Mouse (Mus musculus) liver, embryonic 14.5 days (tissue): ENCODE data around the gene Phospho2. TPM values are rescaled to one million over a fixed set of nuclear protein-coding genes. Genes with fewer than 3 reads are reported as not detected.
A peak's percentile ranks its signal among the peaks of the same experiment; 100 is the strongest.

Experiments
- ATAC-seq: fragments of 200-750 bp; cut with Nextera tagmentation; 2 replicates; pipeline ENCODE4 v1.8.0; 2017; ENCODE audit warnings: moderate number of reproducible peaks, mild to moderate bottlenecking, moderate library complexity; ENCODE audit not compliant: insufficient read depth
- DNase-seq, 3 experiments: peaks; one replicate each; pipeline ENCODE4 v3.0.0-alpha.2; 2012 to 2013; ENCODE audit warnings: low read depth in 3 of 3, low spot score in 3 of 3
- H3K27ac ChIP-seq: fragments of 300-500 bp; sonication (generic); 2 replicates; pipeline ENCODE4 v1.5.1; 2014; ENCODE audit warnings: moderate library complexity, mild to moderate bottlenecking, control low read depth, inconsistent platforms
- H3K27me3 ChIP-seq: fragments of 300-500 bp; sonication (generic); 2 replicates; pipeline ENCODE4 v1.6.1; 2014; ENCODE audit warnings: mild to moderate bottlenecking, low read length, moderate library complexity; ENCODE audit not compliant: control insufficient read depth, insufficient read depth
- H3K36me3 ChIP-seq: fragments of 300-500 bp; sonication (generic); replicated peaks from 2 replicates; pipeline ENCODE4 v1.6.1; 2014; ENCODE audit warnings: low read depth; ENCODE audit not compliant: control insufficient read depth, insufficient read depth
- H3K4me1 ChIP-seq, 2 experiments: fragments of 200-500 bp in 1 of 2; fragments of 300-500 bp in 1 of 2; sonication (generic) in 1 of 2; replicated peaks; 2 replicates each; pipeline ENCODE4 v1.6.1; 2012 to 2014; ENCODE audit warnings: antibody characterized with exemption in 1 of 2, inconsistent platforms in 1 of 2, low read length in 1 of 2; ENCODE audit not compliant: control insufficient read depth in 2 of 2, insufficient read depth in 2 of 2
- H3K4me2 ChIP-seq: fragments of 300-500 bp; sonication (generic); 2 replicates; pipeline ENCODE4 v1.6.1; 2014; ENCODE audit warnings: low read depth, mild to moderate bottlenecking, control low read depth, moderate library complexity
- H3K4me3 ChIP-seq, 2 experiments: fragments of 200-500 bp in 1 of 2; fragments of 300-500 bp in 1 of 2; sonication (generic) in 1 of 2; 2 replicates each; pipeline ENCODE4 v1.5.1; 2012 to 2014; ENCODE audit warnings: low read depth in 2 of 2, low read length in 2 of 2, mild to moderate bottlenecking in 2 of 2, control low read depth in 1 of 2, inconsistent platforms in 1 of 2, moderate library complexity in 1 of 2; ENCODE audit not compliant: insufficient read depth in 1 of 2
- H3K9ac ChIP-seq: fragments of 300-500 bp; sonication (generic); replicated peaks from 2 replicates; pipeline ENCODE4 v1.6.1; 2014; ENCODE audit warnings: mild to moderate bottlenecking, control low read depth, moderate library complexity
- H3K9me3 ChIP-seq: fragments of 300-500 bp; sonication (generic); 2 replicates; pipeline ENCODE4 v1.6.1; 2016; ENCODE audit warnings: low read length, mixed read lengths; ENCODE audit not compliant: control insufficient read depth
- CTCF ChIP-seq: IDR thresholded peaks from 2 replicates; pipeline ENCODE4 v1.5.1; 2016; ENCODE audit warnings: antibody characterized with exemption, low read depth, control low read depth
- EP300 ChIP-seq: IDR thresholded peaks from 2 replicates; pipeline ENCODE4 v1.6.1; 2016; ENCODE audit warnings: antibody characterized with exemption, low read depth
- WGBS: fragments of 180-500 bp; shearing (Covaris S2); extraction: QIAGEN DNeasy Blood & Tissue Kit; methylation state at CpG from one replicate; pipeline ENCODE4 v1.1.7; 2014; ENCODE audit not compliant: insufficient replicate concordance; 5-methylcytosine and 5-hydroxymethylcytosine counted together
- polyA plus RNA-seq, 2 experiments: library from polyadenylated mRNA; depleted of rRNA in 1 of 2; stranded (reverse) in 1 of 2; unstranded in 1 of 2; fragments of >200 nt; fragmentation: Nextera tagmentation in 1 of 2; extraction: Ambion mirVana in 1 of 2; gene quantifications; 2 replicates each; pipeline versions ENCODE4 v1.2.1 to v1.2.3; 2012 to 2014

Gene Phospho2
- polyA plus RNA-seq, 2 experiments = 9.2 to 14.8 TPM

DNA sequence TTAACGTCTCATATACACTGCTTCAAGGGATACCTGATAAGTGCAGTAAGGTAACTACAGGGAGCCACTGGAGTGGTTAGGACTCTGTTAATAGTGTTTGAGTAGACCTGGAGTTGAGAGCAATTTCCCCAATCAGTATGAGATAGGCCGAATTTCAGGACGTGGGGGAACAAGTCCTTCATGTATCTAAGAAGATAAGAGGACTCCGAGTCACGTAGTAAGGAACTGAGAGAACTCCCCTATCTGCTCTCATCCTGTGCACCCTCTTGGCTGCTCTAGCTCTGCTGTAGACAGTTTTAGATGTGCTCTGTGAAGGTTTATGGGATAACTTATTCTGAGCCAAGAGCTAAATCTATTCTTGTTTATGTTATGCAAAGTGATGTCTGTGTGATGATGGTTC is 27.2 kb downstream of the Phospho2 start:
- 0 out of 2 replicates have a peak overlapping the region, but pooled peaks have one; percentile 25 for H3K4me2 ChIP-seq
- H3K9me3 ChIP-seq = no peaks in the 10 kb centered on the region
- 11% methylated on average over 5 of the region's 5 CpGs for WGBS
- no peaks in the 10 kb centered on the region for H3K27me3 ChIP-seq
- DNase-seq (peak in 1 of 3 experiments; percentile 61), ATAC-seq (peak; percentile 77)
- H3K4me1 ChIP-seq = peaks cover 28 to 43% of the 10 kb centered on the region in 2 experiments
- no peak overlapping the region for H3K9ac ChIP-seq
- TF ChIP-seq CTCF (no peak), EP300 (peak; percentile 80)
- H3K4me3 ChIP-seq = no peak overlapping the region
- peak overlapping the region; percentile 57 for H3K27ac ChIP-seq
- H3K36me3 ChIP-seq = no peaks in the 10 kb centered on the region

DNA sequence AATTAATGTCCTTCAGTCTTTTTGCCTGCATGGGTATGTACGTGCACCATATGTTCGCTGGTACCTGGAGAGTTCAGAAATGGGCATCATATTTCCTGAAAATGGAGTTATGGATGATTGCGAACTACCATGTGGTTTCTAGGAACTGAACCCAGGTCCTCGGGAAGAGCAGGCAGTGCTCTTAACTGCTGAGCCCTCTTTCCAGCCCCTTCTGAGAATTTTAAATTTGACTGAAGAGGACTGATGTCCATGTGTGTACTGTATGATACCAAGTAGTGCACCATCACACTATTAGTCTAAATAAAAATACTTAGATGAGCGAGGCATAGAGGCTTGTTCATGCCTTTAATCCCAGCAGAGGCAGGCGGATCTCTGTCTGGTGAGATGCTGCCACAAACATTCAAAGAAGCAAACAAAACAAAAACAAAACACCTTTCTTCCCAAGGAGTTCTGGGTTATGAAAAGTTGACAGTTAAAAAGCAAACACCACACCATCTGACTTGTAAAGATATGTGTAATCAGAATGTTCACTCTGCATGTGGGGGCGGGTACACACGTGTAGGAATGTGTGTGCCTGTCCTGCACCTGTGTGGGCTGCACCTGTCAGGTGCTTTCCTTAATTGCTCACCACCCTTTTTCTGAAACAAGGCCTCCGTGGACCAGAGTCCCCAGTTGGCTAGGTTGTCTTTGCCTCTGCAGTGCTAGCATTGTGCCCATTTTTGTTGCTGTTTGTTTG is 29.1 kb downstream of the Phospho2 start:
- 41% methylated on average over 9 of the region's 9 CpGs for WGBS
- no peaks in the 10 kb centered on the region for H3K9me3 ChIP-seq
- peak overlapping the region; percentile 71 for H3K27ac ChIP-seq
- no peak overlapping the region for H3K4me3 ChIP-seq
- DNase-seq (peak in 1 of 3 experiments; percentile 69), ATAC-seq (peak; percentile 67)
- peaks cover 28 to 46% of the 10 kb centered on the region in 2 experiments for H3K4me1 ChIP-seq
- H3K9ac ChIP-seq = no peak overlapping the region; the same call in 1 of the 2 replicates
- no peaks in the 10 kb centered on the region for H3K36me3 ChIP-seq
- no peaks in the 10 kb centered on the region for H3K27me3 ChIP-seq
- TF ChIP-seq EP300 (peak; percentile 92), CTCF (no peak)
- H3K4me2 ChIP-seq = peak overlapping the region; percentile 16

DNA sequence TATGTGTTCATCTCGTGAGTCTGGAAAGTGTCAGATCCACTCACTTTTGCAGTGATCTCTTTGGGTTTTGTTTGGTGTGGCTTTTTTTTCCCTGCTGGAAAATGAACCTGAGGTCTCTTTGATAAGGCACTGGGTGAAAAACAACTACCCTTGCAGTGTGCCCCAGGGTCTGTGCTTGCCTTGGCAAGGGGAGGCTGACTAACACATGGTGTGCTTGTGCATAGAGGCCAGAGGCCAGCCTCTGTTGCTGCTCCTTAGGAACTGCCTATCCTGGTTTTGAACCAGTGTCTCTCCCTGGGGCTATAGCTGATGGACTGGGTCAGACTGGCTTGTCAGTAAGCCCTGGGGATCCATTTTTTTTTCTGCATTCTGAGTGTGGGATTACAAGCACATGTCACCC is 30.8 kb downstream of the Phospho2 start:
- WGBS = 39% methylated on average over 1 of the region's 1 CpGs
- Histone ChIP-seq H3K4me3 (no peak overlapping the region), H3K4me2 (no peak overlapping the region)

DNA sequence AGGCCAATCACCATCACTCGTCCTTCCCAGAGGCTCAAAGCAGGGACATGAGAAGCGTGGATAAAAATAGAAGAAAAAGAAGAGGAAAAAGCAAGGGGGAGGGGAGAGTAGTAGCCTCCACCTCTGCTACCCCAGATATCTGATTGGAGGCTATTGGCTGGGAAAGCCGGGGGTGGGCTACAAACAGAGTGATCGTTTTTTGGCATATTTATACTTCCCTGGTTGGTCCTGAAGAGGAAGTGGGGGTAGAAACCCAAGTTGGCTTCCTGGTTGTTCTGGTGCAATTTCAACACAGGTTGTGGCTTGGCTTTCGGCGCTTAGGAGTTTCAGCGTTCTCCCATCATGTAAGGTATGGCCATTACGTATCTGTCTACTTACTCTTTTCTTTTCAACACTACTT is 32.3 kb downstream of the Phospho2 start, which contains the start of gene Klhl23:
Gene Klhl23, plus strand, starts transcription at position 234 of the 400 bp plus-strand sequence.
- Histone ChIP-seq H3K4me1 (peaks cover 23 to 40% of the 10 kb centered on the region in 2 experiments), H3K9ac (peak within 1 kb of the TSS; percentile 83), H3K27me3 (no peaks in the 10 kb centered on the region), H3K9me3 (no peaks in the 10 kb centered on the region), H3K27ac (peak within 1 kb of the TSS; percentile 67), H3K36me3 (peaks cover 13% of the 10 kb centered on the region), H3K4me2 (peak within 1 kb of the TSS; percentile 76), H3K4me3 (peak within 1 kb of the TSS; percentile 75 to 89)
- TF ChIP-seq CTCF (no peak), EP300 (peak; percentile 12; the same call in 1 of the 2 replicates)
- DNase-seq = no peak
- 3% methylated on average over 8 of the region's 8 CpGs for WGBS
- ATAC-seq = peak; percentile 41; the same call in 1 of the 2 replicates

More for the DNA sequence above, 30.8 kb downstream of the Phospho2 start:
- H3K27ac ChIP-seq = peak overlapping the region; percentile 58
- H3K4me1 ChIP-seq = peaks cover 31 to 44% of the 10 kb centered on the region in 2 experiments
- DNase-seq (no peak), ATAC-seq (no peak)
- H3K36me3 ChIP-seq = peaks cover 3% of the 10 kb centered on the region
- H3K27me3 ChIP-seq = no peaks in the 10 kb centered on the region
- H3K9ac ChIP-seq = no peak overlapping the region
- no peaks in the 10 kb centered on the region for H3K9me3 ChIP-seq
- TF ChIP-seq CTCF (no peak), EP300 (no peak)

DNA sequence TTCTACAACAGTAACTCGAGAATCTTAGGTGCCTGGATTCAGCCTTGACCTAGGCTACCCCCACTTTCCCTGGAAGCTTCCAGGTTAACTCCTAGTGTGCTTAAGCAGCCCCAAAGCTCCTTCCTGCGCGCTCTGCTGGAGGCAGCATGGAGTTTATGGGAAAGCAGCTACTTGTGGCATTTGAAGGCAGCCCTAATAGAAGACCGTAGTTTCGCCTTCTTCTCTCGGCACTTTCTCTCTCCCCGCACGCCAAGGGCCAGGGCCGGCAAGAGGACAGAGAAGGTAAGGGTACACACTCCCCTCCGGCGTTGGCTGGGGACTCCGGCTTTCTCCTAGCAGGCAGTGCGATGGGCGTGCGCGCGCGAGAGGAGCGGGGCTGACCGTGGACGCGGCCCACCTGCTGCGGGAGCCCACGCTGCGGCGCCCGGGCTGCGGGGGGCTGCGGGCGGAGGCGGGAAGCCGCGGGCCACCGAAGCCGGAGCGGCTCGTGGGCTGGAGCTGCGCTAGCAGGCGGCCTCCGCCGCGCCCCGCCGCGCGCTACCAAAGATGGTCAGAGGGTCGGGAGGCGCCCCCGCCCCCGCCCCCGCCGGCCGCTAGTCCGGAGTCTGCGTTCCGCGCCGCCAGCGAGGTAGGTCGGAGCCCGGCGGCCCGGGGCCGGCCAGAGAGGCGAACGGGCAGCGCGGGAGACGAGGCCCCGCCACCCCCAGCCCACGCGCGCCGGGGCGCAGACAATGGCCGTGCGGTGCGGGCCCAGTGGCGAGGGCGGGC is 33.1 kb downstream of the Phospho2 start:
- DNase-seq = no peak

More for the DNA sequence above, 33.1 kb downstream of the Phospho2 start:
- Histone ChIP-seq H3K4me3 (peak overlapping the region; percentile 75 to 89), H3K9me3 (no peaks in the 10 kb centered on the region), H3K27ac (peak overlapping the region; percentile 67), H3K27me3 (no peaks in the 10 kb centered on the region), H3K4me1 (peaks cover 22 to 38% of the 10 kb centered on the region in 2 experiments), H3K36me3 (peaks cover 13% of the 10 kb centered on the region), H3K4me2 (peak overlapping the region; percentile 76), H3K9ac (peak overlapping the region; percentile 83)
- peak; percentile 42 for ATAC-seq
- 0 out of 2 replicates have a peak, but pooled peaks have one; percentile 7 for TF ChIP-seq CTCF
- TF ChIP-seq EP300 = no peak
- under 1% methylated on average over 56 of the region's 80 CpGs for WGBS
